Mouse (Mus musculus) CH12.LX (cell line): Measurements from ENCODE around the gene Theg. TPM values are rescaled to one million over a fixed set of nuclear protein-coding genes. Genes with fewer than 3 reads are reported as not detected.

Experiments used
- DNase-seq: peaks from one replicate; pipeline ENCODE4 v3.0.0-alpha.2; 2013; ENCODE audit errors: extremely low read depth
- H3K27ac ChIP-seq: 2 replicates; pipeline ENCODE4 v1.5.1; 2012; ENCODE audit warnings: low read depth, mild to moderate bottlenecking, control low read depth, moderate library complexity; ENCODE audit not compliant: insufficient read depth
- H3K27me3 ChIP-seq: replicated peaks from 2 replicates; pipeline ENCODE3; 2012; ENCODE audit warnings: inconsistent platforms
- H3K36me3 ChIP-seq, 2 experiments: replicated peaks in 1 of 2; 2 replicates each; pipeline versions ENCODE3 to v1.6.1; 2012; ENCODE audit warnings: inconsistent platforms in 1 of 2, low read length in 1 of 2, mild to moderate bottlenecking in 1 of 2, mixed read lengths in 1 of 2, moderate library complexity in 1 of 2; ENCODE audit not compliant: control insufficient read depth in 1 of 2, insufficient read depth in 1 of 2
- H3K4me1 ChIP-seq, 2 experiments: 2 replicates each; pipeline ENCODE4 v1.6.1; 2012; ENCODE audit warnings: inconsistent platforms in 1 of 2, moderate library complexity in 1 of 2; ENCODE audit not compliant: insufficient read depth in 2 of 2, control insufficient read depth in 1 of 2
- H3K4me2 ChIP-seq: 2 replicates; pipeline ENCODE4 v1.6.1; 2012; ENCODE audit warnings: low read depth, mild to moderate bottlenecking, control low read depth; ENCODE audit not compliant: poor library complexity, insufficient read depth, severe bottlenecking
- H3K4me3 ChIP-seq, 3 experiments: fragments of 150-350 bp in 1 of 3; sonication (generic) in 1 of 3; replicated peaks in 1 of 3; 2 replicates each; pipeline versions ENCODE3 to v1.5.1; 2011 to 2012; ENCODE audit warnings: low read depth in 2 of 3, low read length in 2 of 3, mild to moderate bottlenecking in 2 of 3, moderate library complexity in 2 of 3, control low read depth in 1 of 3, improper control_type of control experiment in 1 of 3, inconsistent platforms in 1 of 3, mixed read lengths in 1 of 3; ENCODE audit not compliant: poor library complexity in 1 of 3
- H3K79me2 ChIP-seq: replicated peaks from 2 replicates; pipeline ENCODE4 v1.6.1; 2012; ENCODE audit warnings: mild to moderate bottlenecking, moderate library complexity; ENCODE audit not compliant: control insufficient read depth, poor library complexity, insufficient read depth, severe bottlenecking; ENCODE audit errors: extremely low read depth
- H3K9ac ChIP-seq: 2 replicates; pipeline ENCODE4 v1.6.1; 2012; ENCODE audit warnings: low read depth, mild to moderate bottlenecking, control low read depth, moderate library complexity; ENCODE audit not compliant: insufficient read depth
- H3K9me3 ChIP-seq: replicated peaks from 2 replicates; pipeline ENCODE3; 2012; ENCODE audit warnings: low read length, inconsistent platforms, mixed read lengths
- BHLHE40 ChIP-seq: IDR thresholded peaks from 2 replicates; pipeline ENCODE4 v1.6.1; 2011; ENCODE audit warnings: mild to moderate bottlenecking, low read depth, low read length, improper control_type of control experiment
- EP300 ChIP-seq: IDR thresholded peaks from 2 replicates; pipeline ENCODE4 v1.6.1; 2011; ENCODE audit warnings: low read length, improper control_type of control experiment
- ETS1 ChIP-seq: conservative IDR thresholded peaks from 2 replicates; pipeline ENCODE4 v1.6.1; 2012; ENCODE audit warnings: low read depth, mild to moderate bottlenecking, inconsistent platforms, low read length, improper control_type of control experiment, moderate library complexity
- GABPA ChIP-seq: IDR thresholded peaks from 2 replicates; pipeline ENCODE4 v1.6.1; 2012; ENCODE audit warnings: low read depth, low read length, improper control_type of control experiment, inconsistent platforms; ENCODE audit not compliant: insufficient replicate concordance
- HCFC1 ChIP-seq: IDR thresholded peaks from 2 replicates; pipeline ENCODE4 v1.6.1; 2012; ENCODE audit warnings: low read depth, mild to moderate bottlenecking, inconsistent platforms, low read length, improper control_type of control experiment
- IRF4 ChIP-seq: IDR thresholded peaks from 2 replicates; pipeline ENCODE4 v1.6.1; 2014; ENCODE audit warnings: low read depth, mild to moderate bottlenecking, inconsistent platforms, low read length, improper control_type of control experiment
- JUN ChIP-seq: IDR thresholded peaks from 2 replicates; pipeline ENCODE4 v1.6.1; 2011; ENCODE audit warnings: low read depth, mild to moderate bottlenecking, low read length, improper control_type of control experiment, moderate library complexity; ENCODE audit not compliant: insufficient read depth
- MAFK ChIP-seq: IDR thresholded peaks from 2 replicates; pipeline ENCODE4 v1.6.1; 2011; ENCODE audit warnings: low read length, improper control_type of control experiment; ENCODE audit not compliant: insufficient replicate concordance
- MAX ChIP-seq: IDR thresholded peaks from 2 replicates; pipeline ENCODE4 v1.6.1; 2011; ENCODE audit warnings: low read length, improper control_type of control experiment
- MAZ ChIP-seq: IDR thresholded peaks from 2 replicates; pipeline ENCODE4 v1.6.1; 2012; ENCODE audit warnings: low read depth, mild to moderate bottlenecking, inconsistent platforms, low read length, improper control_type of control experiment, moderate library complexity
- MEF2A ChIP-seq: IDR thresholded peaks from 2 replicates; pipeline ENCODE4 v1.6.1; 2014; ENCODE audit warnings: low read depth, mild to moderate bottlenecking, inconsistent platforms, low read length, improper control_type of control experiment, borderline replicate concordance
- MXI1 ChIP-seq: IDR thresholded peaks from 2 replicates; pipeline ENCODE4 v1.6.1; 2011; ENCODE audit warnings: mild to moderate bottlenecking, low read depth, low read length, improper control_type of control experiment
- MYC ChIP-seq: IDR thresholded peaks from 2 replicates; pipeline ENCODE4 v1.6.1; 2011; ENCODE audit warnings: low read depth, mild to moderate bottlenecking, improper control_type of control experiment, low read length
- NELFE ChIP-seq: IDR thresholded peaks from 2 replicates; pipeline ENCODE4 v1.6.1; 2011; ENCODE audit warnings: low read depth, low read length, improper control_type of control experiment
- NRF1 ChIP-seq: IDR thresholded peaks from 2 replicates; pipeline ENCODE4 v1.6.1; 2014; ENCODE audit warnings: low read depth, mild to moderate bottlenecking, inconsistent platforms, low read length, improper control_type of control experiment, moderate library complexity
- PAX5 ChIP-seq: IDR thresholded peaks from 2 replicates; pipeline ENCODE4 v1.6.1; 2012; ENCODE audit warnings: low read length, inconsistent platforms, mixed read lengths
- POLR2A ChIP-seq: IDR thresholded peaks from 2 replicates; pipeline ENCODE4 v1.6.1; 2011; ENCODE audit warnings: low read depth, mild to moderate bottlenecking, improper control_type of control experiment, low read length
- POLR2AphosphoS2 ChIP-seq: IDR thresholded peaks from 2 replicates; pipeline ENCODE4 v1.6.1; 2011; ENCODE audit warnings: low read depth, low read length, improper control_type of control experiment
- SIN3A ChIP-seq: IDR thresholded peaks from 2 replicates; pipeline ENCODE4 v1.6.1; 2012; ENCODE audit warnings: low read length, improper control_type of control experiment, inconsistent platforms
- TCF12 ChIP-seq: IDR thresholded peaks from 2 replicates; pipeline ENCODE4 v1.6.1; 2014; ENCODE audit warnings: low read depth, mild to moderate bottlenecking, inconsistent platforms, low read length, improper control_type of control experiment
- UBTF ChIP-seq: IDR thresholded peaks from 2 replicates; pipeline ENCODE4 v1.6.1; 2012; ENCODE audit warnings: low read depth, mild to moderate bottlenecking, inconsistent platforms, low read length, improper control_type of control experiment, moderate library complexity
- USF1 ChIP-seq: IDR thresholded peaks from 2 replicates; pipeline ENCODE4 v1.6.1; 2014; ENCODE audit warnings: low read depth, mild to moderate bottlenecking, inconsistent platforms, low read length, improper control_type of control experiment
- USF2 ChIP-seq: conservative IDR thresholded peaks from 2 replicates; pipeline ENCODE4 v1.6.1; 2011; ENCODE audit warnings: low read depth, low read length, improper control_type of control experiment
- ZC3H11A ChIP-seq: IDR thresholded peaks from 2 replicates; pipeline ENCODE4 v1.6.1; 2012; ENCODE audit warnings: low read depth, mild to moderate bottlenecking, inconsistent platforms, low read length, improper control_type of control experiment
- ZMIZ1 ChIP-seq: IDR thresholded peaks from 2 replicates; pipeline ENCODE4 v1.6.1; 2012; ENCODE audit warnings: low read depth, mild to moderate bottlenecking, inconsistent platforms, low read length, improper control_type of control experiment
- dilution Hi-C: fragments of 300-500 bp; cut with MboI; formaldehyde crosslinking; loops from 2 replicates; pipeline ENCODE4 v1.14.3; 2020; ENCODE audit warnings: low sequenced_read_pairs; ENCODE audit not compliant: extremely low pct_unique_long_range_greater_than_20kb, extremely low pct_ligation_motif_present
- in situ Hi-C: fragments of 300-500 bp; cut with MboI; formaldehyde crosslinking; loops from 3 replicates; pipeline ENCODE4 v1.14.3; 2019; ENCODE audit warnings: low sequenced_read_pairs, low pct_ligation_motif_present, low pct_unique_long_range_greater_than_20kb, mixed read lengths
- polyA plus RNA-seq: library from polyadenylated mRNA; unstranded; fragments of >175 nt; gene quantifications from 2 replicates; pipeline ENCODE4 v1.2.1, GENCODE M21; 2012; ENCODE audit warnings: low read depth; ENCODE audit not compliant: insufficient read length
- total RNA-seq, 2 experiments: library from RNA; depleted of rRNA; stranded (reverse); fragments of 300-350 nt in 1 of 2; fragments of >200 nt in 1 of 2; gene quantifications; 2 replicates each; pipeline ENCODE4 v1.2.3; 2012 to 2014

Theg gene
- total and polyA plus RNA-seq, 3 experiments, result not detected

DNA sequence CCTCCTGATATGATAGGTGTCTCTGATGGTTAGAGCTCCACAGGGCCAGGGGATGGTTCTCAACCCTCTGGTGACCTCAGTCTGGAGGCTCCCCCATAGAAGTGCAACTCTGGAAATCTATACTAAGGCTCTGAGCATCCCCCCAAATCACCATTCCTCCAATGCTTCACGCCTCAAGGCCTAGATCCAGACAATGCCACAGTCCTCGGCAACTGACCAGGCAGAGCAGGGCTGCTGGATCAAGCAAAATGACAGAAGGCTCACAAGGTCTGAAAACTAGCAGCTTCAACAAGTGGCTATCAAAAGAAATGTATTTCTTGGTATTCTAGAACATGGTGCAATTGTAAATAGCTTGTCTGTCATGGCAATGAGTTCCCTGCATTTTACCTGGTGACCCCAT, 49.4 kb downstream of the Theg start:
- TF ChIP-seq MXI1, result no peak
- TF ChIP-seq MAZ, result no peak
- TF ChIP-seq, all 38 proteins: peak for 0
- H3K36me3 ChIP-seq, result peaks cover 32 to 50% of the 10 kb centered on the region in 2 experiments
- no peak overlapping the region for H3K9ac ChIP-seq
- no peak overlapping the region for H3K27ac ChIP-seq
- H3K27me3 ChIP-seq, result peaks cover 2% of the 10 kb centered on the region
- no peak overlapping the region for H3K4me2 ChIP-seq
- dilution Hi-C loops, result no loop called here
- no peak for DNase-seq
- H3K9me3 ChIP-seq, result no peaks in the 10 kb centered on the region
- in situ Hi-C loops, result no loop called here
- H3K4me3 ChIP-seq, result no peak overlapping the region
- H3K79me2 ChIP-seq, result no peaks in the 10 kb centered on the region
- H3K4me1 ChIP-seq, result peaks cover 0 to 20% of the 10 kb centered on the region in 2 experiments; a peak in 2 of 4 replicates

DNA sequence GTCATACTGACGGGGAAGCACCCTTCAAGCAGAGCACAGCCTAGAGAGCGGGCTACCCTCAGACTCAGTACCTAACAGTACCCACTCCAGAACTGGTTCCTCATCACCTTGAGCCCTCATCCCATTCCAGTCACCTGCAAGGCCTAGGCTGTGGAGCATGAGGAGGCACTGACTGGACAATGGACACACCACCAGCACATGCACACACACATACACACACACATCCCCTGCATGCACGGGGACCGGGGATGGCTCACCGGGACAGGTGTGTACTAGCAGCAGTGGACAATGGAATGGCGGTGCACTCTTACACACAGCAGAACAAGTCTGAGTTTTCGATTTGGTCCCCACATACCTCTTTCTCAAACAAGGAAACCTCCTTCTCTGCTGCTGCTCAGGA, 49.9 kb downstream of the Theg start:
- Histone ChIP-seq H3K4me2 (no peak overlapping the region), H3K4me3 (no peak overlapping the region), H3K27ac (no peak overlapping the region), H3K27me3 (peaks cover 2% of the 10 kb centered on the region), H3K9ac (no peak overlapping the region), H3K4me1 (peaks cover 4 to 25% of the 10 kb centered on the region in 2 experiments; a peak in 3 of 4 replicates), H3K79me2 (no peaks in the 10 kb centered on the region), H3K36me3 (peaks cover 27 to 45% of the 10 kb centered on the region in 2 experiments), H3K9me3 (no peaks in the 10 kb centered on the region)
- dilution Hi-C loops (no loop called here), in situ Hi-C loops (no loop called here)
- no peak for DNase-seq
- TF ChIP-seq UBTF (no peak), ZMIZ1 (no peak), NELFE (no peak), EP300 (no peak), SIN3A (no peak), PAX5 (no peak), GABPA (no peak), MAFK (no peak), MEF2A (no peak), ZC3H11A (no peak), POLR2AphosphoS2 (no peak), MYC (no peak)

GRCm38 (mm10) chr10:79536461-79537080, 50.6 kb downstream of the Theg start:
- Histone ChIP-seq H3K4me1 (peaks cover 4 to 26% of the 10 kb centered on the region in 2 experiments; a peak in 3 of 4 replicates), H3K9me3 (no peaks in the 10 kb centered on the region), H3K9ac (no peak overlapping the region), H3K4me3 (no peak overlapping the region), H3K79me2 (no peaks in the 10 kb centered on the region), H3K36me3 (peaks cover 20 to 41% of the 10 kb centered on the region in 2 experiments), H3K4me2 (no peak overlapping the region), H3K27me3 (peaks cover 2% of the 10 kb centered on the region), H3K27ac (no peak overlapping the region)
- no peak for DNase-seq
- TF ChIP-seq EP300, result no peak
- TF ChIP-seq USF1, result no peak
- TF ChIP-seq MAX, result no peak
- no peak for TF ChIP-seq PAX5
- no peak for TF ChIP-seq POLR2A
- no peak for TF ChIP-seq SIN3A
- no peak for TF ChIP-seq USF2
- TF ChIP-seq IRF4, result no peak
- no peak for TF ChIP-seq BHLHE40
- TF ChIP-seq HCFC1, result no peak
- no peak for TF ChIP-seq NELFE
- TF ChIP-seq GABPA, result no peak
- TF ChIP-seq ETS1, result no peak
- no peak for TF ChIP-seq JUN
- TF ChIP-seq TCF12, result no peak
- TF ChIP-seq NRF1, result no peak
- no peak for TF ChIP-seq MAZ
- in situ Hi-C loops, result no loop called here
- dilution Hi-C loops, result no loop called here
